Mouse (Mus musculus) kidney, adult 2 months (tissue): ENCODE results near the gene Tbc1d20.

Experiments used
- CTCF ChIP-seq: fragments of 200-500 bp; conservative IDR thresholded peaks from 2 replicates; pipeline ENCODE4 v1.5.1; 2011; ENCODE audit warnings: low read depth, mild to moderate bottlenecking, control low read depth, low read length, moderate library complexity, mixed read lengths; ENCODE audit not compliant: insufficient read depth, insufficient read length
- POLR2A ChIP-seq: fragments of 200-500 bp; IDR thresholded peaks from one replicate; pipeline ENCODE4 v1.6.1; 2011; ENCODE audit warnings: low read depth, low read length, control low read depth

DNA sequence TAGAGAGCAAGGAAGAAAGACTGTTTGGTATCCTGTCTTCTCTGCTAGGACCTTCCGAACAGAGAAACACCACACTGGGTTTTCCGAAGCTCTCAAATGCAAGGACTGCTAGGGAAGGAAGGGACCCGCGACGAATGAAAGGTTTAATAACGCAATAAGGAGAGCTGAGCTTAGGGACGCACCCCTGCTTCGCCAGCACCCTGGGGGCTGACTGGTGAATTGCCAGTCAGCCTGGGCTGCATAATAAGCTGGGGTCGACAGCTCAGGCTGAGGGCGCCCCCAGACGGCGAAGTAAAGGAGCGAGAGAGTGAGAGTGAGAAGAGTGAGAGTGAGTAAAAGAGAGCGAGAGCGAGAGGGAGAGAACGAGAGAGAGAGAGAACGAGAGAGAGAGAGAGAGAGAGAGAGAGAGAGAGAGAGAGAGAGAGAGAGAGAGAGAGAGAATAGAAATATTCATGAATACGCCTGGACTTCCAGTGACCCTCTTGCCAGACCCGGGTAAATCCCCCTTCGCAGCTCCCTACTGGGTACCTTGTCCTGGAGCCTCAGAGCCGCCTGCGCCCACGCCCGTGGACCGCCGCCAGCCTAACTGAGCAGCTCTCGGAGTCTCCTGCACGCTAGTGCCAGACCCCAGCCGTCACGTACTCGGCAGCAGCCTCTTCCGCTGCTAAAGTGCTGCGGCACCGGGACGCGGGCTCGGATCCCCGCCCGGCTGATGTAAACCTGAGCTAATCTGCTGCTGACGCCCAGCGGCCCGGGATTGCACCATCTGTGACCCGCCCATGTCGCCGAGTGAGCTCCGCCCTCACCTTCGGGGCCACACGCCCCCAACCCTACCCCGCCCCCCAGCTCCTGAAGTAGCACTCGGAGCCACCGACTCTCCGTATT is 49.9 kb downstream of the Tbc1d20 start, which contains the start of gene Trib3:
- TF ChIP-seq POLR2A (no peak), CTCF (peak; percentile 68)
